Mouse (Mus musculus) forebrain, embryonic 16.5 days (tissue): Measurements from ENCODE around the gene Zfp282. TPM values are rescaled to one million over a fixed set of nuclear protein-coding genes. Genes with fewer than 3 reads are reported as not detected.

Experiments used
- ATAC-seq: fragments of 200-750 bp; cut with Nextera tagmentation; 2 replicates; pipeline ENCODE4 v1.8.0; 2017; ENCODE audit warnings: mild to moderate bottlenecking, moderate library complexity
- H3K27ac ChIP-seq: fragments of 300-500 bp; sonication (generic); 2 replicates; pipeline ENCODE4 v1.5.1; 2014; ENCODE audit warnings: low read length, control low read depth
- H3K27me3 ChIP-seq: fragments of 300-500 bp; sonication (generic); replicated peaks from 2 replicates; pipeline ENCODE4 v1.6.1; 2014; ENCODE audit warnings: low read length; ENCODE audit not compliant: control insufficient read depth, insufficient read depth
- H3K36me3 ChIP-seq: fragments of 300-500 bp; sonication (generic); 2 replicates; pipeline ENCODE4 v1.6.1; 2014; ENCODE audit not compliant: control insufficient read depth, insufficient read depth
- H3K4me1 ChIP-seq: fragments of 300-500 bp; sonication (generic); replicated peaks from 2 replicates; pipeline ENCODE4 v1.6.1; 2014; ENCODE audit warnings: low read length; ENCODE audit not compliant: control insufficient read depth, insufficient read depth
- H3K4me2 ChIP-seq: fragments of 300-500 bp; sonication (generic); 2 replicates; pipeline ENCODE4 v1.6.1; 2014; ENCODE audit warnings: mild to moderate bottlenecking, low read length, control low read depth
- H3K4me3 ChIP-seq: fragments of 300-500 bp; sonication (generic); replicated peaks from 2 replicates; pipeline ENCODE4 v1.5.1; 2014; ENCODE audit warnings: mild to moderate bottlenecking, low read length, control low read depth
- H3K9ac ChIP-seq: fragments of 300-500 bp; sonication (generic); replicated peaks from 2 replicates; pipeline ENCODE4 v1.6.1; 2014; ENCODE audit warnings: low read depth, low read length, control low read depth
- H3K9me3 ChIP-seq: fragments of 300-500 bp; sonication (generic); 2 replicates; pipeline ENCODE4 v1.6.1; 2016; ENCODE audit warnings: low read length; ENCODE audit not compliant: control insufficient read depth
- WGBS: fragments of 180-500 bp; shearing (Covaris S2); extraction: QIAGEN DNeasy Blood & Tissue Kit; methylation state at CpG from one replicate; pipeline ENCODE4 v1.1.7; 2014; 5-methylcytosine and 5-hydroxymethylcytosine counted together
- polyA plus RNA-seq: library from polyadenylated mRNA; unstranded; fragments of >200 nt; fragmentation: Nextera tagmentation; extraction: Ambion mirVana; gene quantifications from 2 replicates; pipeline ENCODE4 v1.2.1, GENCODE M21; 2015

Gene Zfp282
- polyA plus RNA-seq, 1 experiment from 2014 or later = 25.6 TPM

DNA sequence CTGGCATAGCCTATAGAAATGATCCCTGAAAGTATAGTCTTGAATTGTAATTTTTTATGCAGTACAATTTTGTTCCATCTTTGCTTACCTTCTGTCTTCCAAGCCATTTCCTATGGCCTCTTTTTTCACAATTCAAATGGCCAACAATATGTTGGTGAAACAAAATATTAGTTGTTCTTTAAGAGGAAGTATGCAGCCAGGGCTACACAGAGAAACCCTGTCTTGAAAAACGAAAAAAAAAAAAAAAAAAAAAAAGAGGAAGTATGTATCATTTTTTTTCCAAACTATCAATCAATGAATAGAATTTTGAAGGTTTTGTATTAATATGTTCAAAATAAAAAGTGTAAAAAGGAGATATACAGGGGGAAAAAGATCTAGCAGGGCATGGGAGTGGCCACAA lies 34.6 kb downstream of the Zfp282 start:
- peaks cover 5% of the 10 kb centered on the region for H3K36me3 ChIP-seq
- no peaks in the 10 kb centered on the region for H3K27me3 ChIP-seq
- ATAC-seq = no peak
- no peak overlapping the region for H3K27ac ChIP-seq
- no peak overlapping the region for H3K4me2 ChIP-seq
- WGBS = 56% methylated on average over 1 of the region's 1 CpGs
- no peak overlapping the region for H3K9ac ChIP-seq
- no peak overlapping the region for H3K4me3 ChIP-seq
- H3K9me3 ChIP-seq = no peaks in the 10 kb centered on the region
- no peaks in the 10 kb centered on the region for H3K4me1 ChIP-seq

- Histone ChIP-seq H3K27ac (no peak overlapping the region), H3K4me3 (no peak overlapping the region), H3K4me2 (no peak overlapping the region), H3K4me1 (no peaks in the 10 kb centered on the region), H3K9ac (no peak overlapping the region), H3K9me3 (no peaks in the 10 kb centered on the region), H3K27me3 (no peaks in the 10 kb centered on the region), H3K36me3 (no peaks in the 10 kb centered on the region)
- WGBS = 65% methylated on average over 3 of the region's 3 CpGs
- ATAC-seq = no peak
Observed at GRCm38 (mm10) chr6:47912991-47913390, 36.0 kb downstream of the Zfp282 start.

DNA sequence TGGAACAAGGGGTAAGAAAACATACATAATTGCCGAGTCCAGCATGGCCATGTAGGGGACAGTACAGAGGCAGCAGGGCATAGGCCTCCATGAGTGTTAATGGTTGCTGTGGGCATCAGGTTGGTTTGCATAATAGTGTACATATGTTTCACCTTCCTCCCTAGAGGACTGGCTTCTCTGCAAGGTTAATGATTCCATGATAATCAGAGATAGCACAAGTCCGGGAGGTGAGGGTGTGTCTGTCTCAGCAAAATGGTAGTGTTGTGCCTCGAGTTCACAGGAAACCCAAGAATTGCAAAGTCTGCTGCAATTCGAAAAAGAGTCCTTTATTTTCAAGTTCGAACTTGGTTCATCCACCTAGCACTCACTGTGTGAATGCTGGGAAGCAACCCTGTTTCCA lies 40.0 kb downstream of the Zfp282 start:
- no peaks in the 10 kb centered on the region for H3K27me3 ChIP-seq
- H3K9me3 ChIP-seq = no peaks in the 10 kb centered on the region
- H3K36me3 ChIP-seq = no peaks in the 10 kb centered on the region
- no peak overlapping the region for H3K9ac ChIP-seq
- no peak overlapping the region for H3K27ac ChIP-seq
- peaks cover 10% of the 10 kb centered on the region for H3K4me1 ChIP-seq
- H3K4me3 ChIP-seq = no peak overlapping the region
- no peak for ATAC-seq
- WGBS = 79% methylated on average over 5 of the region's 5 CpGs
- H3K4me2 ChIP-seq = no peak overlapping the region

DNA sequence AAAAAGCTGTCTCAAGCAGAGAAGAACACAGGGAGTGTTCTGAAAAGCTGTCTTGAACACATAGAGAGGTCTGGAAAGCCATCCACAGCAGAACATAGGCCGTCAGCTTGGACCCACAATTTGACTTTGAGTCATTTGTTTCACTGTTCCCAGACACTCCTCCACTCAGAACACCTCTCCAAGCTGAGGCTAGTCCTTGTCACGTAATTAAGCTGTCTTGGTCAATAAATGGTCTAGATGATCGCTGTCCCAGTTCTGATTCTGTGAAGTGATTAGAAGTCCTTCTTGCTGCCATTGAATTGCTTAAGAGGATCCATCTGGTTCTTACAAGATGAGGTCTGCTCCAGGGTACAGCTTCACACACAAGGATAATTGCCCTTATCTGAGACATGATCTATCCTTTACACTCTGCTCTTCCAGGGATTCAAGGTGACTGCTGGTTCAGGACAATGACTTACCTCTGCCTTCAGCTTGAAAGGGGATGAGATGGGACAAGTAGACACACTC lies 41.8 kb downstream of the Zfp282 start:
- H3K9me3 ChIP-seq = no peaks in the 10 kb centered on the region
- no peak for ATAC-seq
- 83% methylated on average over 3 of the region's 3 CpGs for WGBS

GRCm38 (mm10) chr6:47919646-47920446 lies 42.8 kb downstream of the Zfp282 start:
- Histone ChIP-seq H3K27me3 (no peaks in the 10 kb centered on the region), H3K9me3 (no peaks in the 10 kb centered on the region), H3K36me3 (no peaks in the 10 kb centered on the region), H3K4me1 (peaks cover 12% of the 10 kb centered on the region), H3K4me2 (peak overlapping the region; percentile 54), H3K4me3 (peak overlapping the region; percentile 81), H3K27ac (peak overlapping the region; percentile 96), H3K9ac (peak overlapping the region; percentile 82)
- 24% methylated on average over 11 of the region's 11 CpGs for WGBS
- ATAC-seq = no peak

More for the DNA sequence above, 41.8 kb downstream of the Zfp282 start:
- H3K4me2 ChIP-seq = no peak overlapping the region
- H3K27ac ChIP-seq = no peak overlapping the region
- peaks cover 12% of the 10 kb centered on the region for H3K4me1 ChIP-seq
- no peak overlapping the region for H3K9ac ChIP-seq
- no peaks in the 10 kb centered on the region for H3K27me3 ChIP-seq
- no peak overlapping the region for H3K4me3 ChIP-seq
- no peaks in the 10 kb centered on the region for H3K36me3 ChIP-seq

DNA sequence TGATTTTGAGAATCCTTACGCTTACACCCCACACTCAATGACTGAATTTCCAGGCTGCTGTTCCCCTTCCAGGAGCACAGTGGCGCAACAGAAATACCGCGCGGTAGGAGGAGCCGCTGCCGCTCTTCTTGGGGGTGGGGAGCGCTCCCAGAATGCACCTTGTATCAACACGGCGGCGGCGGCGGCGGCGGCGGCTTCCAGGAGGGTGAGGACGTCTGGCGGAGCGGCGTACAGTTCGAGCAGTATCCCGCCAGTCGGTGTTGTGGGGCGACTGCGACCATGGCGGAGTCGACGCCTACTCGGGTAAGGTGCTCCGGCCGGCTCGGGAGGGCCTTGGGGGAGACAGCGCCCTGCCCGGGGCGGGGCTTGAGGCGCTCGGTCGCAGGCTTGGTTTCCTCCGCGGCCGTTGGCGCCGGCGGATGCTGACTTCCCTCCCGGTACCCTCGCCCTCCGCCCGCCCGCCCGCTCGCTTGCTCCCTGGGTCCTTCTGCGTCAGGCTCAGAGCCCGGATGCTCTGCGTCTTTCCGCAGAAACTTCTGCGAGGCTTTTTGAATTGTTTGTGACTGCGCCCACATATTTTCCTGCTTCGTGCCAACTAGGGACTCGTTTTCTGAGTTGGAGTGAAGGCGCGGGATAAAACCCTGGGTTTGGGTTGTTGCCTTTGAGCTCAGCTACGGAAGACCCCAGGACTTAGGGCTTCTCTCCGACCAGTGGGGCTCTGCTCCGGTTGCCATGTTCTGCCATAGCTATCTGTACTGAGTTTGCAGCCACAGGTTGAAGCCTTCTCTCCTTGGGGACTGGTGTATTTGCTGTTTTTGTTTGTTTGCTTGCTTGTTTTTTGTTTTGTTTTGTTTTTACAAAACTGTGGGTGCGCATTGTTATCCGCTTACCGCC lies 43.7 kb downstream of the Zfp282 start, which contains the start of gene Zfp212:
Gene Zfp212, plus strand, starts transcription at position 30 of the 894 bp plus-strand sequence.
- under 1% methylated on average over 66 of the region's 67 CpGs for WGBS
- peak within 1 kb of the TSS; percentile 81 for H3K4me3 ChIP-seq
- peaks cover 12% of the 10 kb centered on the region for H3K4me1 ChIP-seq
- peak within 1 kb of the TSS; percentile 96 for H3K27ac ChIP-seq
- H3K9me3 ChIP-seq = no peaks in the 10 kb centered on the region
- no peaks in the 10 kb centered on the region for H3K36me3 ChIP-seq
- no peaks in the 10 kb centered on the region for H3K27me3 ChIP-seq
- ATAC-seq = peak; percentile 97
- peak within 1 kb of the TSS; percentile 82 for H3K9ac ChIP-seq
- peak within 1 kb of the TSS; percentile 81 for H3K4me2 ChIP-seq

DNA sequence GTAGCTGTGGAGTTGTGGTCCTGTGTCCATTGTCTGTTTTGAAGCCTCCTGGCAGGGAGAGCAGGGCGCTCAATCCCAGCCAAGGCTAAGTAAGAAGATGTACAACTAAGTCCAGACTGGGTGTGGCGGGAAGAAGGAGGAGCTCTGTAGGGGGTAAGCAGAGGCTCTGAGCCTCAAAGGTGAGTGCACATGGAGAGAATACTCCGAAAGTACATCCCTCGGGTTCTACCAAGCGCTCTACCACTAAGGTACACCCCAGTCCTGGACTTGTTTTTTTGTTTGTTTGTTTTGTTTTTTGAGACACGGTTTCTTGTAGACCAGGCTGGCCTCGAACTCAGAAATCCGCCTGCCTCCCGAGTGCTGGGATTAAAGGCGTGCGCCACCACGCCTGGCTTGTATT lies 65.5 kb downstream of the Zfp282 start:
- H3K4me3 ChIP-seq = peak overlapping the region; percentile 44
- no peak; the same call in 1 of the 2 replicates for ATAC-seq
- H3K4me2 ChIP-seq = peak overlapping the region; percentile 78
- H3K9ac ChIP-seq = no peak overlapping the region
- H3K9me3 ChIP-seq = no peaks in the 10 kb centered on the region
- H3K27ac ChIP-seq = no peak overlapping the region
- H3K36me3 ChIP-seq = no peaks in the 10 kb centered on the region
- H3K27me3 ChIP-seq = no peaks in the 10 kb centered on the region
- 51% methylated on average over 12 of the region's 12 CpGs for WGBS
- peaks cover 7% of the 10 kb centered on the region for H3K4me1 ChIP-seq

- Histone ChIP-seq H3K4me1 (peaks cover 7% of the 10 kb centered on the region), H3K27ac (0 out of 2 replicates have a peak overlapping the region, but pooled peaks have one; percentile 9), H3K9me3 (no peaks in the 10 kb centered on the region), H3K4me2 (peak overlapping the region; percentile 78), H3K27me3 (no peaks in the 10 kb centered on the region), H3K36me3 (no peaks in the 10 kb centered on the region), H3K4me3 (peak overlapping the region; percentile 44), H3K9ac (peak overlapping the region; percentile 65)
- WGBS = 9% methylated on average over 63 of the region's 64 CpGs
- ATAC-seq = peak; percentile 85
Observed at GRCm38 (mm10) chr6:47943021-47943691, 66.2 kb downstream of the Zfp282 start.
